Mouse (Mus musculus) small intestine, adult 2 months (tissue): Measurements from ENCODE around the gene Mcu.

Source experiments
- CTCF ChIP-seq: fragments of 200-500 bp; IDR thresholded peaks from 2 replicates; pipeline ENCODE4 v1.5.1; 2012; ENCODE audit warnings: low read depth, mild to moderate bottlenecking, control low read depth, inconsistent platforms, low read length, moderate library complexity, mixed read lengths; ENCODE audit not compliant: insufficient replicate concordance, insufficient read length; ENCODE audit errors: extremely low read depth
- POLR2A ChIP-seq: fragments of 200-500 bp; IDR thresholded peaks from 2 replicates; pipeline ENCODE4 v1.6.1; 2012; ENCODE audit warnings: low read depth, mild to moderate bottlenecking, control low read depth, inconsistent platforms, low read length, moderate library complexity

GRCm38 (mm10) chr10:59459767-59460166 is 156.7 kb downstream of the Mcu start:
- TF ChIP-seq CTCF (no peak), POLR2A (no peak)
